Mouse (Mus musculus): ENCODE results near the gene Utrn.

- TF ChIP-seq MAX (IDR thresholded peaks at IDR 0.05; ENCODE audit: low read depth) (no peak), TCF12 (IDR thresholded peaks at IDR 0.05; ENCODE audit: insufficient read depth, poor library complexity, severe bottlenecking) (no peak), POLR2A (IDR thresholded peaks at IDR 0.05; ENCODE audit: insufficient read length, low read depth) (no peak), CEBPB (IDR thresholded peaks at IDR 0.05; ENCODE audit: insufficient read depth, poor library complexity, severe bottlenecking) (no peak), E2F4 (IDR thresholded peaks at IDR 0.05; ENCODE audit: insufficient read depth) (no peak), USF1 (IDR thresholded peaks at IDR 0.05; ENCODE audit: low read depth) (no peak), POLR2AphosphoS2 (IDR thresholded peaks at IDR 0.05; ENCODE audit: insufficient read length, low read depth) (no peak), MYOG (IDR thresholded peaks at IDR 0.05; ENCODE audit: control insufficient read depth in 1 of 3, insufficient read depth in 1 of 3, insufficient read length in 2 of 3, low read depth in 2 of 3) (no peak), REST (IDR thresholded peaks at IDR 0.05; ENCODE audit: insufficient read depth, insufficient read length) (no peak), TCF3 (IDR thresholded peaks at IDR 0.05; ENCODE audit: insufficient read length, low read depth) (no peak), MYOD1 (IDR thresholded peaks at IDR 0.05; ENCODE audit: control insufficient read depth in 1 of 3, insufficient read length in 2 of 3, low read depth in 2 of 3) (no peak), SRF (IDR thresholded peaks at IDR 0.05; ENCODE audit: control insufficient read depth, insufficient read length, low read depth) (no peak)
Observed at GRCm38 (mm10) chr10:12807706-12808105, 61.5 kb downstream of the Utrn start.

Measured in myocyte (in vitro differentiated cells).